Mouse (Mus musculus) stomach, postnatal 0 days (tissue): ENCODE results near the gene Nrde2.

Experiments used
- CTCF ChIP-seq: IDR thresholded peaks from 2 replicates; pipeline ENCODE4 v1.5.1; 2016; ENCODE audit warnings: antibody characterized with exemption, low read depth, mild to moderate bottlenecking, moderate library complexity
- EP300 ChIP-seq: optimal IDR thresholded peaks from 2 replicates; pipeline ENCODE3; 2016; ENCODE audit warnings: antibody characterized with exemption

DNA sequence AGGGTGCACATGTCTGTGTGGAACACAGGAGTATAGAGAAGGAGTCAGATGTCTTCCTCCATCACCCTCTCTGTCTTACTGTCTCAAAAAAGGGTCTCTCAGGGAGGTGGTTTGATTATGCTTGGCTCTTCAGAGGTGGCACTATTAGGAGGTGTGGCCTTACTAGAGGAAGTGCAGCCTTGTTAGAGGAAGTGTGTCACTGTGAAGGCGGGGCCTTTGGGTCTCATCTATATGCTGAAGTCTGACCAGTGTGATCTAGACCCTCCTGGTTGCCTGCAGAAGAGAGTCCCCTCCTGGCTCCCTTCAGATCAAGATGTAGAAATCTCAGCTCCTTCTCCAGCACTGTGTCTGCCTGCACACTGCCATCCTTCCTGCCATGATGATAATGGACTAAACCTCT lies 34.7 kb upstream of the Nrde2 start:
- TF ChIP-seq EP300, result no peak
- no peak for TF ChIP-seq CTCF
